Mouse (Mus musculus) myocyte (in vitro differentiated cells): ENCODE data around the gene Primpol.

ENCODE experiments used
- CEBPB ChIP-seq: IDR thresholded peaks from 2 replicates; pipeline ENCODE4 v1.6.1; 2011; ENCODE audit warnings: mild to moderate bottlenecking, moderate library complexity; ENCODE audit not compliant: poor library complexity, insufficient read depth, severe bottlenecking
- E2F4 ChIP-seq: IDR thresholded peaks from one replicate; pipeline ENCODE4 v1.6.1; 2011; ENCODE audit warnings: mild to moderate bottlenecking, control low read depth, moderate library complexity; ENCODE audit not compliant: insufficient read depth
- MAX ChIP-seq: IDR thresholded peaks from one replicate; pipeline ENCODE4 v1.6.1; 2011; ENCODE audit warnings: low read depth, mild to moderate bottlenecking, control low read depth
- MYOD1 ChIP-seq, 3 experiments: IDR thresholded peaks; one replicate each; pipeline ENCODE4 v1.6.1; 2011; ENCODE audit warnings: control low read depth in 2 of 3, low read depth in 2 of 3, mild to moderate bottlenecking in 2 of 3, moderate library complexity in 1 of 3; ENCODE audit not compliant: insufficient read length in 2 of 3, control insufficient read depth in 1 of 3
- POLR2A ChIP-seq: IDR thresholded peaks from one replicate; pipeline ENCODE4 v1.6.1; 2011; ENCODE audit warnings: low read depth, mild to moderate bottlenecking, control low read depth, moderate library complexity; ENCODE audit not compliant: insufficient read length
- POLR2AphosphoS2 ChIP-seq: IDR thresholded peaks from one replicate; pipeline ENCODE4 v1.6.1; 2011; ENCODE audit warnings: low read depth, control low read depth; ENCODE audit not compliant: insufficient read length
- USF1 ChIP-seq: IDR thresholded peaks from one replicate; pipeline ENCODE4 v1.6.1; 2011; ENCODE audit warnings: low read depth, mild to moderate bottlenecking, control low read depth, moderate library complexity

- TF ChIP-seq E2F4 (no peak), POLR2AphosphoS2 (no peak), POLR2A (no peak), MYOD1 (IDR thresholded peaks at IDR 0.05; ENCODE audit: control insufficient read depth in 1 of 3, insufficient read length in 2 of 3, low read depth in 2 of 3) (no peak), CEBPB (no peak), MAX (no peak), USF1 (no peak)
Observed at GRCm38 (mm10) chr8:46562333-46562732, 54.7 kb downstream of the Primpol start.
